Mouse (Mus musculus): ENCODE measurements at regions not wholly inside any gene's neighbourhood (a gene's known extent, or its start where the extent isn't known, plus 50 kb on each side); places are given as distances from the start of the nearest gene placed in this dataset.

DNA sequence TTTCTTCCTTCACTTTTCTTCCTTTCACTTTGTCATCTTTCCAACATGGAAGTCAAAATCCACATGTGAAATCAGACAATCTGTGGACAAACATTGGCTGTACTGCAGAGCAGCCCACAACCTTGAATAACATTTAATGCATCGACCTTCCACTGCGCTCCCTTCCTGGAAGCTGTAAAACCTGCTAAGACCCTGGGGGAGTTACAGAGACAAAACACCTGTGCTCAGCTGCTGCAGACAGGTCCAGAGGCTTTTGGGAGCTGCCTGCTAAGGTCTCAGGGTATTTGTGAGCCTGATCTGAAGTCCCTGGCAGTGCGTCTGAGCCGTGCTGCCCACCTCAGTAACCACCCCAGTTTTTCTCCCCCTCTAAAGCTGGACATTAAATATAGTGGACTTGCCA lies 166.1 kb upstream of the Sesn3 start:
- DNase-seq, result no peak

DNA sequence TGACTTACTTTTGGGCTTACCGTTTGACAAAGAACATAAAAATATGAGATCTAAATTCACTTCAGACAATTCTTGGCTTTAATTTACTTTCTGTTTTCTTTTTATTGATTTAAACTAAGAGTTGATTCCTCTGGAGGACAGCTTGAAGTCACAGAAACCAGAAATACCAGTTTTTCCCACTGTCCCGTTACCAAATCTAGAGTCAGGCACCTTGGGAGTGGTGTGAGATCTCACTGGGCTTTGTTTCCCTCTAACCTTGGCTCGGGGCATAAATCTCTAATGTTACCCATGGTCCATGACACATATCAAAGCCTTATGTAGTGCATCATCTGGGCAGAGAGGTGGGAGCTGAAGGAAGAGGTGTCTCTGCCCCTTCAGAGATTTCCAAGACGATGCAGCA lies 165.4 kb upstream of the Sesn3 start:
- no peak for DNase-seq

DNA sequence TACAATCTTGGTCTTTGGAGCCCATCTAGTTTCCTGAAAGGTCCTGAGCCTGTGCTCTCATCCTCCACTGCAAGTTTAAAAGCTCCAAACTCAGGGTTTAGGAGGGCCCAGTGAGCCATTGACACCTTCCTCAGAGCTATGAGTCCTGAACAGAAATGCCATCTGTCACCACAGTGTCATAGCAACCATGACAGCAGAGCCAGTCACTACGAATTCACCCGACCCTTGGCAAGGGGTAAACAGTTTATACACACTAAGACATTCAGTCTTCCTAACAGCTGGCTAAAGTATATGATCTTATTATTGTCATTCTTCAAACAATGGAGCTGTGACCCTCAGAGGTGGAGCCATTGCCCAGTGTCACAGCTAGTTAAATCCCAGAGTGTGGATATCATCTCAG lies 163.2 kb upstream of the Sesn3 start:
- peak; percentile 77 for DNase-seq

DNA sequence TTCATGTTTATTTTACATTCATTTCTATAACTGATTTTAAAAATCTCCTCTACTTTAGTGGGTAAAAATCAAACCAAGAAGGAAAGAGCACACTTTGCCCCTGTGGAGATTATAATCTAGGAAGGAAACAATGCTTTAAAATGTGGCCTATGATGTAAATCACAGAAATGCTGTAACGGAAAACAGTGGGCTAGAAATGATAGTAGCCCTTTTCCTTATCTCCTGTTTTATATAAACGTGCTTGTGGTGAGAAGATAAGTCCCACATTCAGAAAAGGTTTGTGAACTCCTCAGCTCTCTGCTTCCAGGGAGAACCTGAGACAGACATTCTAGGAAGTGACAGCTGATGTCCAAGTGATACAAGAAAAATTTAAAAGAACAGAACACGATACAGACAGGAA lies 159.3 kb upstream of the Sesn3 start:
- no peak for DNase-seq

DNA sequence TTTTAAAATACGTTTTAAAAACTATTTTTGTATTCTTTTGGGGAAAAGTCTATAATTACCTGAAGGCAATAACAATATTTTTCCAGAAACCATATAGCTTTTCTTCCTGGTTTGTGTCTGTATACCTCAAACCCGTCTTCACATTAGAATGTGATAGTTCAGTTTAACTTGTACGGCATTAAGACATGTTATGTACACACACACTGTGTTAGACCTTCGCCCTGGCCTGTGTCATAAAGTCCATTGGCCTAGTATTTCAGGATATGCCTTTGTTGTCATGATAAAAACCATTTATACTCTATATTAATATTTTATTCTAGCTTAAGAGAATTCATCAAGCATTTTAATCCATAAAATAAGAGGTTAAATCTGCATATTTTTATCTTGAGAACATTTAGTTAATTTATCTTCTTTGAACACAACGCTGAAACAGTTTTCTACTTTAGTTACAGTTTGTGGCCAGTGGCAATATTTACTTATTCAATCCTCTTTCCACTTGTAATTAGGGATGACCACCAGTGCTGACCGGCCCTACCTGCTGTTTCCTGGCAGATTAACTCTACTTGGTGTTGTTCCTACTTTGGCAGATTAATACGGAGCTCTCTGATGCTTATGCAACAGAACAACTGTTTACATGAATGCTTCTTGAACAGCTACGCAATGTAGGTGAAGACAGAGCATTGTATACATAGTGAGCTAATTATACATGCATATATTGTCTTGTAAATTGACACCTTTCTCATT lies 158.6 kb upstream of the Sesn3 start:
- no peak for DNase-seq

DNA sequence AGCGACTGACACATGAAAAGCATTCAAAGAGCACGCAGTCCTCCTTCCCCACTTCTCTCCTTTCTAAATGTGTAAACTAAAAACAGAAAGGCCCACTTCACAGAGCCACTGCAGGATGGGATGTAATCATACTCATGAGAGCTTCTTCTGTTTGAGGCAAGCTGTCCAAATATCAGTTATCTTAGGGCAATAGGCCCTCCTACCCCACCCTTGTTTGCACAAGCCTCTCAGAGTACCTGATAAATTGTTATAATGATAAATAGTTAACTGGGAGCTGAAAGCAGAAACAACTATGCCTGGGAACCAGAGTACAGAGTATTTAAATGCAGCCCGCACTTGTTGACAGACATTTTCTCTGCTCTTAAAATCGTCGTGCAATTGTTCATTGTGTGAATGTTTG lies 141.5 kb upstream of the Sesn3 start:
- no peak for DNase-seq

DNA sequence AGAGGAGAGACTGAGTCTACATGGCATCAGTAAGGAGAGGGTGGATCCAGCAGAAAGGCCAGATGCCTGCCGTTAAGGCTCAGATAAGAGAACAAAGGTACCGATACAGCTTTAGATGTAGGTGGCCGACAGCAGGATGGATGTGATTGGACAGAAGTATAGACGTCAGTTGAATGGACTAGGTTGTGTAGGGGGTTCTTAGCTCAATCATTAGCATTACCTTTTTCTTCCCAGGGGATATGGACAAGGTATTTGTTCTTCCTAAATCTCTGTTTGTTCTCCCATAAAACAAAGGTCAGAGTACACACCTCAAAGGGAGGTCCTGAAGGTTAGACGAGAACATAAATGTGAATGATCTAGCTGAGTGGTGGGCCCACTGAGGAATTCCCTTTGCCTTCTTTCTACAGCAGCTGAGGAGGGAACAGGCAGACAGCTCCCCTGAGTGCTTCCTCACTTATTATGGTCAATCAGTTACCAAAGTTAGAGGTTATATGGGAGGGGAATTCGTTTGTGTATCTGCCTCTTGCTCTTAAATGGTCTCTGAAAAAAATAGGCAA lies 139.9 kb upstream of the Sesn3 start:
- no peak for DNase-seq

DNA sequence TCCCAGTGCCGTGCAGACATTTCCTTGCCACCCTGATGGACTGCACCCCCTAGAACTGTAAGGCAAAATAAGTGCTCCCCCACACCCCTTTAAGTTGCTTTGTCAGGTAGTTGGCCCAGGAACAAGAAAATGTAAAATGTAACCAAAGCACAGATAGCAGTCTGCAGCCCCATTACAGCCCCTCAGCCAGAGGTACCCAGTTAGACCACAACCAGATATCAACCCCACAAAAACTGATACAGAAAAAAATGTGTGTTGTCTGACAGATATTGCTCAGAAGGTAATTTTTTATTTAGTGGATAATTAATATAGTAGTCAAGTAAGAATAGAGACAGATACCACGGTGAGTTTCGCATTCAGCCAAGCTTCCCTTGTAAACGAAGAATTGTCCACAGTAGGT lies 133.5 kb upstream of the Sesn3 start:
- DNase-seq, result no peak

DNA sequence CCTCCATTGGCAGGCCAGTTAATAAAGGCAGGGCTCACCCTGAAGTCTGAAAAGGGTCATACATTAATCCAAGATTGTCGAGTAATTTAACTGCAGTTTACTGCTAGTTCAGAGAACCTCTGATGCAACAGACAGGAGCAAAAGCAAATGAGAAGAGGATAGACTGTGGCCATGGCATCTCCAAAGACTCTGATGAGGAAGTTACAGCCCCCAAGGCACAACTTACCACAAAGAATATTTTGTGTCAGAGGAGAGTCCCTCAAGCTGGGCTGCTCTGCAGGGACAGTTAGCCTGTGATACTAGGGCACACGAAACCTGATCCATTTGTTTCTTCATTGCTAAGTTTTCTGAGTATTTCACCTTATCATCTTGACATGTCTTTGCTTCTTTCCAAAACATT lies 130.9 kb upstream of the Sesn3 start:
- DNase-seq, result no peak

DNA sequence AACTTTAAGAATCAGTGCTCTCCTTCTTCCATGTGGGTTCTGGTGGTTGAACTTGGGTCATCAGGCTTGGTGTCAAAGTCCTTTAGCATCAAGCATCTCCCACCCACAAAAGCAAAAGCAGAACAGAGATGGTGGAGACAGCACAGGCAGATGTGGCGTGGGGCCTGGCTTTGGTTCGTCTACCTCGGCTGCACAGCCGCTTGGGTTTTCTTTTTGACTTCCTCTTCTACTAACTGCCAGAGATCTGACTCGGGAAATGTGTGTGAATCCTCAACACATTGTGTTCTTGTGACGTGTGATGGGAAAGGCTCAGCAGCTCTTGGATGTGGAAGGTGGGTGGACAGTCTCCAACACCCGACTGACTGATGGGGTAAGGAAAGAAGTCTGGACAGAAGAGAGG lies 127.8 kb upstream of the Sesn3 start:
- DNase-seq, result no peak

DNA sequence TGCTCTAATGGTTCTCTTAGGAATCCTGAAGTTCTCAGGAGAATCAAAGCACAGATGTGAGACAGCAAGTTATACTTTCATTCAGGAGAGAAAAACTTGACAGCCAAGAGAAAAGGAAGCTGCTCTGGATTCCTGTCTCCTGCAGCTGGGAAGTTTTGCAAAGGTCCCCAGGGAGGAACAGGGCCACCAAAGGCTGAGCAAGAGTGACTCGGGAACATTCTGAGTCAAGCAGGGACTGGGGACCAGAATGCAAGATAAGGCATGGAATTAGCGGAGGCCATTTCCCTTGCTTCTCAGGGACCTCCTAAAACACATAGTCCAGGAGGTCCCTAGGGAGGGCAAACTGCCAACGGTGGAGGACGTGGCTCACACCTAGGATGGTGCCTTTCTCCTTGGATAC lies 127.1 kb upstream of the Sesn3 start:
- DNase-seq, result no peak

DNA sequence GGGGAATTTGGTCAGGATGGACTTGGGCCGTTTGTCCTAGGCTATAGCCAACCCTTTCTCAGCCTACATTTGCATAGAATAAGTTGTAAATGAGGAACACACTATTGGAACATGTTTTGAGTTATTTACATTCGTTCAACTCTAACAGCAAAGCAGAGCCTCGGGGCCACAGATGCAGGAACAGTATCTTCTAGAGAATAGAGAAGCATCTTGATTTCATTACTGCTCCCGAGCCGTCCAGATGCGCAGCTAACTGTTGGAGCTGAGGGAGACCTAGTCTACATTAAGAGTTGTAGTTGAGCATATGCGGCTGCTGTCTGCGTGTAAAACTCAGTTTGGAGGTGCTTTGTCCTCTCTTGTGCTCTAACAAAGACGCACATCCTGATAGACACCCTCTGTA lies 124.6 kb upstream of the Sesn3 start:
- no peak for DNase-seq

DNA sequence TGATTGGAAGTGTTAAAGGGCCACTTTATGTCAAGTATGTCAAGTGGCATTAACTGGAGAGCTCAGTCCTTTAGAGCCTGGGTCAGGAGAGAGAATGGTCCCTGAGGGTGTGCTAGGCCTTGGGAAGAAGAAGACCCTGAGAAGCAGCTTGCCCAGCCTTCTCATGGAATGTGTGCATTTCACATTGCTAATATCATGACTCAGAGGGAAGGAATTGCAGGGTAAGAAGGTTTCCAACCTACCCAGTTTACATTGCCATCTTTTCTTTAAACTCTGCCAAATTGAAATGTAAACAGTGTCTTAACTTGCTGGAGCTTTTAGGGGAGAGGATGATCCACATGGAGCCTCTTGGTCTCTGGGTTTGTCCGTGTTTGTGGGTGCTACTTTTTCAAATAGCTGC lies 117.9 kb upstream of the Sesn3 start:
- no peak for DNase-seq

DNA sequence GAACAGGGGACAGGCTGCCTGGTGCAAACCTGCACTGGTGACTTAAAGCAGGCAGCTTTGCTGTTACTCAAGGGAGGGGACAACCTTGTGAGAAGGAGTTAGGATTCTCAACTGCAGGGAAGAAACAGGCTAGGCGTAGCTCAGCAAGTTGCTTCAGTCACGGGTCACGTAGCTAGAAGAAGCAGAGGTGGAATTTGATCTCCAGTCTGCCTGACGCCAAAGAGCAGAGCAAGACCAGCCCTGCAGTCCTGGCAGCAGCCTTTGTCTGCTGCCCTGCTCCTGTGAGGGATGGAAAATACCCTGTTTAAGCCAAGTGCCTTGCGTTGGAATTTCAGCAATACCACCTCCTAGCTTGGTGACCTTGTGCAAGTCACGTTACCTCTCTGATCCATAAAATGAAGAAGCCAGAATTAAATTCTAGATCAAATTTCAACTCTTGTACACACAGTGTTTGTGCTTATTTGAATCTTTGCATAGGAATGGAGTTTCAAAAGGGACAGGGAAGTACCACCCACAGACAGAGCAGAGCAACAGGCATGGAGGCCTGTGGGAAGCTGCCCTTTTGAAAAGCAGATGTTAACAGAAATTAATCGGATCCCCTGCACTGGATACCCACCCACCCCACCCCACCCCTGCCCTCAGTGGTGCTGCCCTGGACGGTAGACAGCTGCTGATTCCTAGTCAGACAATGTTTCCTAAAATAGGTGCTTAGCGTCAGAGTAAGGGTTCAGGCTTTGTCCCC lies 116.6 kb upstream of the Sesn3 start:
- DNase-seq, result no peak

DNA sequence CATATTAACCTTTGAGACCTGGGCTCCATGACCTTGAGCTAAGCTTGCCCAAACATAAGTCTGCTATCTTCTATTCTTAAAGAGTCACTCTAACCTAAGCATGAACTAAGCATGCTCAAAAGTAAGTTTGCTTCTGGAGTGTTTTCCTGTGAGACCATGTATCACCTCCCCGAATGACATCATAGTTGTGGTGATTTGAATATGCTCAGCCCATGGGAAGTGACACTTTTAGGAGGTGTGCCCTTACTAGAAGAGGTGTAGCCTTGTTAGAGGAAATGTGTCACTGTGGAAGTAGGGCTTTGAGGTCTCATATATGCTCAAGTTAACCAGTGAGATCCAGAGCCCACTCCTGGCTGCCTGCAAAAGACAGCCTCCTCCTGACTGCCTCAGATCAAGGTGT lies 114.7 kb upstream of the Sesn3 start:
- DNase-seq, result no peak

DNA sequence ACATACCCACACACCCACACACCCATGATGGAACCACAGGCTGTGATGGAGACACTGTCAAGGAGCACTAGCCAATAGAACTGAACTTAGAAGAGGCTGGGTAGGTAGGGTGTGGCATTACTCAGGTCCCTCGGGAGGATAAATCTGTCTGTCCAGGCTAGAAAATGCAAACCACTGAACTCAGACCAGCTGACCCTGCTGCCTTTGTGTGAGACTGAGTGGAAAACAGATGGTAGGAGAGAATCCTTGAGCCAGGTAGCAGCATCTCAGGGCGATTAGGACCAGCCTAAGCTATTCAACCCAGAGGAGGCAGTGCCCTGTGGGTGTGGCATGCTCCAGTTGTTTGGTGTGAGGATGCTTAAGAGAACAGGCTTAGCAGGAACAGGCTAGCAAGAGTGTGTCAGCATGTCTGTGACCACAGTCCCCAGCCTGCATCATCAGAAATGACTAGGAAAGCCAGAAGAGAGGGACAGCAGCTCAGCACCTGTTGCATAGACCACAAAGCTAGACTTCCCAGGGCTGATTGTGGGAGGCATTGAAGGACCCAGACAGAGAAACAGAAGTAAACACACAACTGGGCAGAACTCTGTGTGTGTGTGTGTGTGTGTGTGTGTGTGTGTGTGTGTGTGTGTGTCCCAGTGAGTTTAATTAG lies 103.2 kb upstream of the Sesn3 start:
- DNase-seq, result no peak

DNA sequence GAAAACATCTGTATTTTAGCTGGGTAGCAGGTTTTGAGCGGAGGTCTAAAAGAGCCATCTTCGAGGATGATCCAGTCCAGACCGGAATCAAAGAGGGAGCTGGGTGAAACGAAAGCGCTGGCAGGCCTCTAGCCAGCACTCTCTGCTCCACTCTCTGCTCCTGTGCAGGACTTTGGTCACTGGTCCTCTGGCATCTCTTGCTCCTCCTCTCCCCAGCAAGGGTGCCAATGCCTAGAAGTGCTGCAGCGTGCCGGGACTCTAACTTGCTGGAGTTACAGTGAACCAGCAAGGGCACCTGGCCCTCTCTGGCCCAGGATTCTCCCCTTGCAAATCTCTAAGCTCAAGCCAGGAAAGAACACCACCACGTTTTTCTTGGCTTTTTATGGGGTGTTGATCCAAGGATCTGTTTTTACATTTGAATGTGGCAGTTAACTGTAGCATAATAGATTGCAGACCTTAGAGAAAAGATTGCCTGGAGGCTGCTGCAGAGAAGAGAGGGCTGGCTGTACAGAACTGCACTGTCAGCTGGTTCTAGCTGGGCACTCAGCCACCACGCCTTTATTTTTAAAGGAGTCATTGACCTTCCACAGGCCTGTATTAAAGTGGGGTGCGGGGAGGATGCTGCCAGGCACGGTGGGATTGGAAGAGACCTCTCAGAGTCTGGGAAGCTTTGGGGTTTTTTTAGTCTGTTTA lies 101.1 kb upstream of the Sesn3 start:
- DNase-seq, result peak; percentile 37

DNA sequence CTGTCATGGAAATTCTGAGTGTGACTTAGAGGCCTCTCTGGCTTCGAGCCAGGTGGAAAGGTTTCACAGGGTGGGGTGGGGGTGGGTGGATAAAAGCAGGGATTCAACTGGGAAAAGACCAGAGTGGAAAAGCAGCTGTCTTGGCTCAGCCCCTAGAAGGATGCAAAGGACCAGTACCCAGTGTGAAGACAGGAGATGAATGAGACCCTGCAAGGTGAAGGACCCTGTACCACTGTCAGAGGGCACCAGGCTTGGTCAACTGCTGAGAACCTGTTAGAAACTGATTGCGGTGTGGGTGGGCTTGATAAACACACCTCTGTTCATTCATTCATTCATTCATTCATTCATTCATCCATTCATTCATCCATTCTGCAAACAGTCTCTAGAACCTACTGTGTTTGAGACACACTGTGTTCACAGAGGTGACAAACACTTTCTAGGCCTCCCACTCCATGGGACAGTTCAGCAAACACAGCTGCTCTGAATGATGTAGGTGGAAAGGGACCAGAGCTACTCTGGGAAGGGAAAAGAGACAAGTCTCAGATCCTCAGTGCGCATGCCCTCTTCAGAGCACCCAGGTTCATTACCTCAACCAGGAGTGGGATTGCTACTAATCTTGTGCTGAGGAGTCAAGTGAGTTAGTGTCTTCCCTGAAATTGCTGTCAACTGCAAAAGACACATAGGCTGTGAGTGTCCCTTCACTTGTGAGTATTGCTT lies 100.4 kb upstream of the Sesn3 start:
- no peak for DNase-seq

DNA sequence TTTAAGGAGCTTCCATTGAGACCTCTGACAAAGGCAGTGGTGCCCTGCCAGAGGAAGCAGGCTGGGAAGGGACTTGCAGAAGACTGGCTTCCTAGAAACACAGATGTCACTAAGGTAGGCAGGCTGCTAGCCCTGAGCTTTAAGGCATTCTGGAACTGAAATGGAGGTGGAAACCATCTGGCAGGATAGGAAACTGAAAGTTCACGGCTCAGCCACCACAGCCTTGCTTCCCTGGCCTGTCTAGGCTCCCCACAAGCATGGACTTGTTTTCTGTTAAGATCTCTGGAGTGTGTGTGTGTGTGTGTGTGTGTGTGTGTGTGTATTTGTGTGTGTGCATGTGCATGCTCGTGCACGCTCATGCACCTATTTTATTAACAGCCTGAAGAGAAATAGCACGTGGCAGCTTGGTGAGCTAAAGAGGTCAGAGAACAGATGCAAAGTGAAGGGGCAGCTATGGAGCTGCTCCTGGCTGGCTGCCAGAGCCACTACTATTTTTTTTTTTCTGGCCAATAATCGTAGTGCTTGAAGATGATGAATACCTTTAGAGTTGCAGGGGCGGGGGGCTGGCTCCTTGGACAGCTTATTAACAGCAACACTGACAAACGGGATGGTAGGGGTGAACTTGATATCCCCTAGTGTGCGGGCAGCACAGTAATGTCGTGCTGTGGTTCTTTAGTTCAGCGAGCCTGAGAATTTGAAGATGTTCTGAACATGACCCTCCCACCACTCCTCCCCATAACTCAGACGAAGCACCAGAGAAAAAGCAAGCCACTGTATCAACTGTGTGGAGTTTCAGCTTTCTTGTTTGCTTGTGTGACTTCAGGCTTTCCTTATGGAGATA lies 99.6 kb upstream of the Sesn3 start:
- peak; percentile 77 for DNase-seq

DNA sequence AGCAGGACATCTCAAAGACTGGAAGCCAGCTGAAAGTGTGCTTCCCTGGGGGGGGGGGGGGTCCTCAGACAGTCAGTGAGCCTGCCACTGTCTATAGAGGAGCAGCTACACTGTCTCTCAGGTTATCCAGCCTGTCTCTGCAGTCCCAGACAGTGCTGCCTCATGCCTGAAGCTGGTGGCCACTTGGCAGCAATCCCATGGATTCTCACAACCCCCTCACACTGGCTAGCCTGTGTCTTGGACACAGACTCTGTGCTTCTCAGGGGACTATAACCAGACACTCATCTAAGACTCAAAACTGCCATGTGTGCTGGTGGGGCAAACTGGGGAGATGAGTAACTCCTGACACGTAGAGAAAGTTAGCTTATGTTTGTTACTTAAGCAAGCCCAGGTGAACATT lies 95.1 kb upstream of the Sesn3 start:
- DNase-seq, result no peak

DNA sequence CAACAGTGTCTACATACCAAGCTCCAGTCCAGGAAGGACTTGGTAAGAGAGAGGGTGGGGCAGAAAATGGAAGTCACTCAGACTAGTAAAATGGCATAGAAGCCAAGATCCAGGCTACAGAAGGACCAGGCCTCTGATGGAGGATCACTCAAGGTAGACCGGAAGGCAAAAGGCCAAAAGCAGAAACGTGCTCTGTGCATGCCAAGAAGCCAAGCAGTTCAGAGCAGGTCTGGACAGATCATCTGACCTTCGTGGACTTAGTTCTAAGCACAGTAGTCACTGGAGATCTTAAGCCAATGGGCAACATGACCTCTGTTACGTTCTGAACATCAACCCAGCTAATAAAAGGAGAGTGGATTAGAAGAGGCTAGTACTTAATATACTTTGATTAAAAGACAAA lies 90.6 kb upstream of the Sesn3 start:
- no peak for DNase-seq

DNA sequence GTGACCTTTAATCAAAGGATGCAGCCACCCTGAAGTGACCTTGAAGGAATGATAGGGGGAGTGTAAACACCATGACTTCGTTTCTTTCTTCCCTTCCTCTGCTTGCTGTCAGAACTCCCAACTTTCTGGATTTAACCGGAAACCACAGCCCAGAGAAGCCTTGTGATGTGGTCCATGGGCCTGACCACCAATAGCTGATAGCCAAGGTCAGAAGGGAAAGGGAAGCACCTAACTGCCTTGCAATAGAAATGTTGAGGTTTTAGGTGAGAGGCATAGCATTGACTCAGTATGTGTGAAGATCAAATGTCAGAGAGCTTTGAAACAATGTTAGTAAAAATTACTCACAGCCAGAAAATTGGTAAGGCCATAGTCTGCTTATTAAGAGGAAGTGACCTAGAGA lies 89.2 kb upstream of the Sesn3 start:
- no peak for DNase-seq
